Mouse (Mus musculus) brain, embryonic 14.5 days (tissue): ENCODE measurements around the gene A630023A22Rik.

Experiments
- CTCF ChIP-seq: fragments of 200-500 bp; IDR thresholded peaks from 2 replicates; pipeline ENCODE4 v1.5.1; 2012; ENCODE audit warnings: inconsistent platforms, mild to moderate bottlenecking, moderate library complexity, borderline replicate concordance; ENCODE audit not compliant: insufficient read depth, insufficient read length; ENCODE audit errors: extremely low read depth
- POLR2A ChIP-seq: fragments of 200-500 bp; IDR thresholded peaks from 2 replicates; pipeline ENCODE4 v1.6.1; 2012; ENCODE audit warnings: mild to moderate bottlenecking, inconsistent platforms, borderline replicate concordance; ENCODE audit not compliant: poor library complexity, insufficient read depth, insufficient read length, severe bottlenecking; ENCODE audit errors: extremely low read depth

DNA sequence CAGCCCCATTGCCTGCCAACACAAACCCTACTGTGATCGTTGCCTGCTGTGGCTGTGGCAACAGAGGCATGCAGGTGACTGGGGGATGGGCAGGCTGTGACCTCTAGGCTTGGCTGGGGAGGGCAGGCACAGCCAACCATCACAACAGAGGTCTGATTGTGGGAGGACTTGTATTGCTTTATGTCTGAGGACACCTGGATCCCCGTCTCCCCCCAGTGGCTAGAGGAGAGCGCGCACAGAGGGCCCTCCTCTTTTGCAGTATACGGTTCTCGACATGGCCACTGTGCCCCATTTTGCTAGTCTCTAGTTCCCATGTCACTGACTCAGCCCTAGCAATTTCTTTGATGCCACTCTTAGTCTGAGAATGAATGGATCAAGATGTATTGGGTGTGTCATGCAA lies 30.9 kb downstream of the A630023A22Rik start:
- no peak for TF ChIP-seq CTCF
- no peak for TF ChIP-seq POLR2A
